9 mouse cellular contexts compared by ENCODE assay signal in the genomic region with DNA sequence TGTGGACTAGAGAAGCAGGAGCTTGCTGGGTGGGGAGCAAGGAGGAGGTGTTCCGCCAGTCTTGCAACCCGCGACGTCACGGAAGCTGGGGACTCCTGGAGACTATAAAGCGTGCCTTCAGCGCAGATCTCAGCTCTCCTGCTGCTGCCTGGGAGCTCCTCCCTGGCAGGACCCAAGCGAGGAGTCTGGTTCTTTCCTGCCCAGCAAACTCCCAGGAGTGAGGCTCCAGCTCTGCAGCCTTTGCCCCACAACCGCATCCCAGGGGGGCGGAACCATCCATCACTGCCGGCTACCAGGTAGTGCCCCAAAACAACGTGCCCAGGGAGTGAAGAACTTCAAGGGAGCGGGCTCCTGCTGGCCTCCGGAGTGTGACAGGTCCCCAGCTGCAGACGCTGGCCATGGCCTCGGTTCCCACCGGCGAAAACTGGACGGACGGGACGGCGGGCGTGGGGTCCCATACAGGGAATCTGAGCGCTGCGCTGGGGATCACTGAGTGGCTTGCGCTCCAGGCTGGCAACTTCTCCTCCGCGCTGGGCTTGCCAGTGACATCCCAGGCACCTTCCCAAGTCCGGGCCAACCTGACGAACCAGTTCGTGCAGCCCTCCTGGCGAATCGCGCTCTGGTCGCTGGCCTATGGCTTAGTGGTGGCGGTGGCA. TPM values are rescaled to one million over a fixed set of nuclear protein-coding genes. Genes with fewer than 3 reads are reported as not detected.
DNase-seq lines count a peak whose midpoint lies in the region; ATAC-seq and TF ChIP-seq lines count a peak whose summit lies in the region.
"Had no signal": no experiment of that assay in that cellular context is flagged by ENCODE, and none has a peak within 500 bp of the region (broad histone marks: within the 10 kb centered on the region; RNA-seq: fewer than 3 reads in every experiment).

Gene Tacr3, plus strand, starts transcription at position 133 of the 656 bp plus-strand sequence.

- no peaks in the 10 kb centered on the region for H3K9me3 ChIP-seq in lung, embryonic 16.5 days (ENCODE audit: control insufficient read depth, low read length)
- no peaks in the 10 kb centered on the region for H3K9me3 ChIP-seq in limb, embryonic 15.5 days

- 0 out of 2 replicates have a peak within 1 kb of the TSS, but pooled peaks have one; percentile 4 for H3K9ac ChIP-seq in lung, embryonic 16.5 days (ENCODE audit: low read length)
- no peak within 1 kb of the TSS for H3K9ac ChIP-seq in limb, embryonic 15.5 days

- no peak for TF ChIP-seq POLR2A in lung, adult 2 months (IDR thresholded peaks at IDR 0.05; ENCODE audit: borderline replicate concordance, extremely low read depth, low read depth, low read length)

- H3K27me3 ChIP-seq in lung, embryonic 16.5 days (ENCODE audit: control insufficient read depth, insufficient read depth, low read depth, low read length), result peaks cover 6% of the 10 kb centered on the region; the same call in 1 of the 2 replicates
- H3K27me3 ChIP-seq in limb, embryonic 15.5 days, result peaks cover 13% of the 10 kb centered on the region; the same call in 1 of the 2 replicates

- TF ChIP-seq CTCF in lung, adult 2 months (IDR thresholded peaks at IDR 0.05; ENCODE audit: insufficient read depth, low read length), result no peak

- no peaks in the 10 kb centered on the region for H3K36me3 ChIP-seq in lung, embryonic 16.5 days (ENCODE audit: control insufficient read depth, insufficient read depth, low read length)
- no peaks in the 10 kb centered on the region for H3K36me3 ChIP-seq in limb, embryonic 15.5 days

- peak within 1 kb of the TSS; percentile 64 for H3K4me2 ChIP-seq in lung, embryonic 16.5 days (ENCODE audit: low read depth, low read length)
- peak within 1 kb of the TSS; percentile 90 for H3K4me2 ChIP-seq in limb, embryonic 15.5 days

- peak within 1 kb of the TSS; percentile 37 for H3K4me3 ChIP-seq in lung, embryonic 16.5 days (ENCODE audit: low read length)
- no peak within 1 kb of the TSS for H3K4me3 ChIP-seq in lung, adult 2 months (replicated peaks; ENCODE audit: extremely low read depth, low read depth, low read length)
- H3K4me3 ChIP-seq in limb, embryonic 15.5 days, result peak within 1 kb of the TSS; percentile 41

- peaks cover 4% of the 10 kb centered on the region; the same call in 1 of the 2 replicates for H3K4me1 ChIP-seq in lung, embryonic 16.5 days (replicated peaks; ENCODE audit: control insufficient read depth, insufficient read depth, low read length)
- no peaks in the 10 kb centered on the region for H3K4me1 ChIP-seq in lung, adult 2 months (ENCODE audit: control insufficient read depth, insufficient read depth, low read length)
- H3K4me1 ChIP-seq in limb, embryonic 15.5 days, result peaks cover 11% of the 10 kb centered on the region

- under 1% methylated on average over 35 of the region's 36 CpGs for WGBS in lung, embryonic 16.5 days
- 2% methylated on average over 36 of the region's 36 CpGs for WGBS in lung, adult 2 months
- 1% methylated on average over 36 of the region's 36 CpGs for WGBS in limb, embryonic 15.5 days

- ATAC-seq in lung, embryonic 16.5 days (ENCODE audit: low read depth), result 0 out of 2 replicates have a peak, but pooled peaks have one; percentile 12
- no peak for ATAC-seq in limb, embryonic 15.5 days (ENCODE audit: insufficient number of reproducible peaks, low FRiP score, low TSS enrichment, low read depth)

- H3K27ac ChIP-seq in lung, embryonic 16.5 days (ENCODE audit: low read length), result no peak within 1 kb of the TSS
- H3K27ac ChIP-seq in limb, embryonic 15.5 days, result no peak within 1 kb of the TSS

- peak; percentile 20 to 22 for DNase-seq in cerebellum, postnatal 14 days
- DNase-seq in cerebellum, adult 9-11 months, result no peak
- DNase-seq in lung, adult 2 months, result no peak
- DNase-seq in frontal cortex, postnatal 36 days (ENCODE audit: low spot score in 2 of 2), result peak; percentile 5 to 8
- DNase-seq in retina, embryonic 14.5 days (ENCODE audit: low spot score), result peak; percentile 37
- DNase-seq in lung, postnatal 36 days, result no peak

RNA-seq across cellular contexts. Expression of gene Tacr3, which starts in this region (rescaled TPM):
- polyA plus RNA-seq in lung, embryonic 16.5 days (2015; fragmentation: Nextera tagmentation; extraction: Ambion mirVana), result not detected in 2 replicates
- polyA plus RNA-seq in lung, adult 2 months (2012; rRNA removed), result 0.04 TPM in 1 of 2 replicates, not detected in the other
- polyA plus RNA-seq in limb, embryonic 15.5 days (2015; fragmentation: Nextera tagmentation; extraction: Ambion mirVana), result 0.30 and 0.37 TPM in 2 replicates
- polyA plus RNA-seq: spleen, adult 2 months had no signal

Comparison
In these comparisons a context has a peak if more than half of its experiments do, and no peak if none do; other contexts are left out.
1. DNase-seq: peak in cerebellum, postnatal 14 days (2 of 2), frontal cortex, postnatal 36 days (2 of 2) and retina, embryonic 14.5 days (single experiment); none in cerebellum, adult 9-11 months (single experiment), lung, adult 2 months (single experiment) and lung, postnatal 36 days (single experiment).
2. Peak in ATAC-seq, H3K4me3 ChIP-seq, H3K9ac ChIP-seq and H3K4me2 ChIP-seq in lung, embryonic 16.5 days; RNA of the gene not detected or under 1 TPM.